Mouse (Mus musculus) myocyte (in vitro differentiated cells): ENCODE results near the gene Papss2.

Source experiments
- MYOG ChIP-seq, 3 experiments: IDR thresholded peaks; one replicate each; pipeline ENCODE4 v1.6.1; 2011; ENCODE audit warnings: control low read depth in 2 of 3, low read depth in 2 of 3, mild to moderate bottlenecking in 2 of 3; ENCODE audit not compliant: insufficient read length in 2 of 3, control insufficient read depth in 1 of 3, insufficient read depth in 1 of 3
- TCF12 ChIP-seq: IDR thresholded peaks from one replicate; pipeline ENCODE4 v1.6.1; 2011; ENCODE audit warnings: mild to moderate bottlenecking, control low read depth; ENCODE audit not compliant: poor library complexity, insufficient read depth, severe bottlenecking

DNA sequence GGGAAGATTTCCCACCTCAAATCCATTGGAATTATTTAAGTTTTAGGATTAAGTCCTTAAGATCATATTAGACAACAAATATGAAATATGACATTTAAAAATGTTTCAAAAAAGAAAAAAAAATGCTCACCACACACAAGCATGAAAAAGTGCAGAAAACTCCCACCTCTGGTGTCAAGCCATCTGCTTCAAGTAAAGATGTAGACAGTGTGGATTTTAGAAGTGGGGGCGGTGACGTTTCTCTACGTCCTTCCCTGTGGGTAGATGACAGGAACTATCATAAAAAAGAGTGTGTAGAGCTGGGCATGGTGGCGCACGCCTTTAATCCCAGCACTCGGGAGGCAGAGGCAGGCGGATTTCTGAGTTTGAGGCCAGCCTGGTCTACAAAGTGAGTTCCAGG is 21.1 kb downstream of the Papss2 start:
- TF ChIP-seq TCF12 (no peak), MYOG (IDR thresholded peaks at IDR 0.05; ENCODE audit: control insufficient read depth in 1 of 3, insufficient read depth in 1 of 3, insufficient read length in 2 of 3, low read depth in 2 of 3) (no peak)
